Mouse (Mus musculus) thymus, postnatal 36 days (tissue): ENCODE measurements around the gene Usp40.

ENCODE experiments used
- DNase-seq, 2 experiments: peaks; one replicate each; pipeline ENCODE4 v3.0.0; 2022; ENCODE audit warnings: mixed read lengths in 2 of 2

Usp40 gene

GRCm38 (mm10) chr1:87941765-87942164, 66.6 kb downstream of the Usp40 start:
- DNase-seq: no peak

GRCm38 (mm10) chr1:87936516-87936915, 71.8 kb downstream of the Usp40 start:
- DNase-seq: no peak

- DNase-seq: no peak
Measured at GRCm38 (mm10) chr1:87936075-87936474, 72.3 kb downstream of the Usp40 start.

GRCm38 (mm10) chr1:87935546-87935945, 72.8 kb downstream of the Usp40 start:
- DNase-seq: no peak

GRCm38 (mm10) chr1:87935095-87935494, 73.3 kb downstream of the Usp40 start:
- DNase-seq: no peak

GRCm38 (mm10) chr1:87933051-87933450, 75.3 kb downstream of the Usp40 start:
- no peak for DNase-seq

- no peak for DNase-seq
Measured at GRCm38 (mm10) chr1:87929730-87930129, 78.6 kb downstream of the Usp40 start.

- DNase-seq: no peak
Measured at GRCm38 (mm10) chr1:87924888-87925287, 83.5 kb downstream of the Usp40 start.

GRCm38 (mm10) chr1:87922666-87923065, 85.7 kb downstream of the Usp40 start:
- DNase-seq: peak; percentile 34 to 46

- no peak for DNase-seq
Measured at GRCm38 (mm10) chr1:87920056-87920614, 88.2 kb downstream of the Usp40 start.

GRCm38 (mm10) chr1:87918061-87918460, 90.3 kb downstream of the Usp40 start:
- DNase-seq: no peak

GRCm38 (mm10) chr1:87917361-87917760, 91.0 kb downstream of the Usp40 start:
- no peak for DNase-seq

- DNase-seq: no peak
Measured at GRCm38 (mm10) chr1:87913356-87913755, 95.0 kb downstream of the Usp40 start.

GRCm38 (mm10) chr1:87910428-87910827, 97.9 kb downstream of the Usp40 start:
- DNase-seq: no peak

GRCm38 (mm10) chr1:87909565-87909964, 98.8 kb downstream of the Usp40 start:
- DNase-seq: no peak

GRCm38 (mm10) chr1:87908736-87909135, 99.6 kb downstream of the Usp40 start:
- DNase-seq: no peak

GRCm38 (mm10) chr1:87908006-87908405, 100.3 kb downstream of the Usp40 start:
- no peak for DNase-seq

GRCm38 (mm10) chr1:87906361-87906956, 101.9 kb downstream of the Usp40 start:
- peak; percentile 26 to 50 for DNase-seq

- no peak for DNase-seq
Measured at GRCm38 (mm10) chr1:87902186-87902585, 106.2 kb downstream of the Usp40 start.

GRCm38 (mm10) chr1:87900979-87901378, 107.4 kb downstream of the Usp40 start:
- peak; percentile 39 to 56 for DNase-seq

- peak; percentile 64 to 80 for DNase-seq
Measured at GRCm38 (mm10) chr1:87899701-87900100, 108.7 kb downstream of the Usp40 start.

- no peak for DNase-seq
Measured at GRCm38 (mm10) chr1:87896921-87897320, 111.4 kb downstream of the Usp40 start.
